Mouse (Mus musculus): ENCODE results near the gene Fam240b.

Gene Fam240b

DNA sequence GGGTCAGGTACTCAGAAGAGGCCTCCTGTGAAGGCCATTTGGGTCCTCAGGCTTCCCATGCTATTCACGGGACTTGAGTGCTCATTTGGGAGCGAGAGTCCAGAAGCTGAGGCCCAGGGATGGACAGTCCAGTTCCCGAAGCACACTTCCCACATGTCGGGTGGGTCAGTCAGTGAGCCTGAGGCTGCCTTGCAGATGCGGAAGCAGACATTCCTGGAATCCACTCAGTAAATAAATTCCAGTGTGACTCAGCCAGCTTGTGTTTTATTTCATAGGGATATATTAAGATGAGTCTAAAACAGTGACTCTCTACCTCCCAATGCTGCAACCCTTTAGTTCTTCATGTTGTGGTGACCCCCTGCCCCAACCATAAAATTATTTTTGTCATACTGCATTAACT is 58.1 kb downstream of the Fam240b start:
- no peak for DNase-seq

DNA sequence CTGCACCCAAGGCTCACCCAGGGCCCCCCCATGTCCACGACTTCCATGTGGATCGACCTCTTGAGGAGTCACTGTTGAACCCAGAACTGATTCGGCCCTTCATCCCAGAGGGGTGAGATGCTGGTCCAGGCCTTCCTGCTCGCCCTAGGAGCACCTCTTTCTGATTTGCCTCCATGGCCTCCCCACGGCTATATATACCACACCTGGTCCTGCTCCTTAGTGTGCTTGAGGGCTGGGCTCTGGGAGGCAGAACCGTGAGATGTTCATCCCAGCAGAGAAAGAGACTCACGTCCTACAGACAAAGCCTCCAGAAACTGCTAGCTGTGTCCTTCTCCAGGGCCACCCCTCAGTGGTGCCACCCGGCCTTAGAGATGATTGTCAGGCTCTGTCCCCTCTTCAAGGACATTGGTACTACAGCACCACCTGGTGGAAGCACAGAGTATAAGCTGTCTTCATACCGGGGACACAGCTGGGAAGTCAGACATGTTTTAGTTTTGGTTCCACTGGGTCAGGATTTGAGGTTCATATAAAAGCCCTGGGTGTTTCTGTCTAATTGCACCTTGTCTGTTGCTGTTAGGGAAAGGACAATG is 58.6 kb downstream of the Fam240b start:
- DNase-seq, result peak; percentile 86

DNA sequence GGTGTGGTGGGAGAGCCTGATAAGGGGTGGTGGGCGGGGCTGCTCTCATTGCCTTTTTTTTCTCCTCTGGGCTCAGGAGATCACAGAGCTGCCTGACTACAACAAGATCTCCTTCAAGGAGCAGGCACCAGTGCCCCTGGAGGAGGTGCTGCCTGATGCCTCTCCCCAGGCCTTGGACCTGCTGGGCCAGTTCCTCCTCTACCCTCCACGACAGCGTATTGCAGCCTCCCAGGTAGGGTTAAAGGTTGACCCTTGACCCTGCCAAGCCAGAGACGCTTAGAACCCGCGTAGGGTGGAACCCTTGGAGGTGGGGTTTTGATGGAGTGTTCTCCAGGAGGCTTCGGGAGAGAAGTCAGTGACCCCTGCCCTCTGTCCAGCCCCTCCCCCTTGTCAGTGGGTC is 59.8 kb downstream of the Fam240b start:
- no peak for DNase-seq

DNA sequence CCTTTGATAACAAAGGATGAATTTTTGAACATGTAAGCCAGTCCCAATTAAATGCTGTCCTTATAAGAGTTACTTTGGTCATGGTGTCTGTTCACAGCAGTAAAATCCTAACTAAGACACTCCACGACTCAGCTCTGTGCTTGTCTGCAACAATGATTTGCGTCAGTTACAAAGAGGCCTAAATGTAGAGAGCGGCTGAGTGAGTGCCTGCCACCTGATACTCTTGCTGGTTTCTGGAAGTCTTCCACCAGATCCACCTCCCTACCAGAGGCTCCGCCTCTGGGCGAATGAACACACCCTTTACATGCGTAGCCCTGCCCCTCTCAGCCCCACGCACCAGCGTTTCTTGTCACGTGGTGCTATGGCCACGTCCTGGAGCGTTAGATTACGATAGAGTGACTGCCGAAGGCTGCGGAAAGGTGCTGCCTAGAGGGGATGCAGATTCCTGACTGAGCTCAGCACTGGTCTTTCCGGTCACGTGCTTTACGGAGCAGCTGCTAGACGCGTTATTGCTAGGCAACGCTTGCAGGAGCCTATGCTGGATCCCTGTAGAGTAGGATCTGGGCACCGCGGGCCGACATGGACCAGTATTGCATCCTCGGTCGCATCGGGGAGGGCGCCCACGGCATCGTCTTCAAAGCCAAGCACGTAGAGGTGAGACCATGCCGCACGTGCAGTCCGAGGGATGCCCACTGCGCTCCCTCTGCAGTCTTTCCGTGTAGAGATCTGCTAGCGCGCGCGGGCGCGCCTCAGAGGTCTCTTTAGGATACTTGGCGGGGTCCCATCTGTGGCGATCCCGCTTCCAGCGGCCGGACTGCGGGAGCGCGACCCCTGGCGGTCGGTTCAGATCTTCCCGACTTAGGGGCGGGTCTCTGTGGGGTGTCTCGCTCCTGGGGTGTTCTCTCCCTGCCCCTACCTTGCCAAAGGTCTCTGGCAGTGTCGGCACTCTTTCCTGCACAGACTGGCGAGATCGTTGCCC is 65.3 kb downstream of the Fam240b start, which contains the start of gene Cdk20:
Gene Cdk20, plus strand, starts transcription at position 298 of the 979 bp plus-strand sequence.
- DNase-seq, result peak; percentile 98

Measured in retina, postnatal 1 day (tissue).